Mouse (Mus musculus) small intestine, adult 2 months (tissue): ENCODE data around the gene Fanca.

Experiments
- CTCF ChIP-seq: fragments of 200-500 bp; IDR thresholded peaks from 2 replicates; pipeline ENCODE4 v1.5.1; 2012; ENCODE audit warnings: low read depth, mild to moderate bottlenecking, control low read depth, inconsistent platforms, low read length, moderate library complexity, mixed read lengths; ENCODE audit not compliant: insufficient replicate concordance, insufficient read length; ENCODE audit errors: extremely low read depth
- POLR2A ChIP-seq: fragments of 200-500 bp; IDR thresholded peaks from 2 replicates; pipeline ENCODE4 v1.6.1; 2012; ENCODE audit warnings: low read depth, mild to moderate bottlenecking, control low read depth, inconsistent platforms, low read length, moderate library complexity

- no peak for TF ChIP-seq POLR2A
- TF ChIP-seq CTCF = no peak
Observed at GRCm38 (mm10) chr8:123329961-123330360, 11.6 kb upstream of the Fanca start.
